Mouse (Mus musculus): ENCODE measurements at regions not wholly inside any gene's neighbourhood (a gene's known extent, or its start where the extent isn't known, plus 50 kb on each side); places are given as distances from the start of the nearest gene placed in this dataset.

GRCm38 (mm10) chr11:84760622-84761196, 58.6 kb downstream of the Mrm1 start:
- no peak for DNase-seq

GRCm38 (mm10) chr11:84759478-84759986, 59.8 kb downstream of the Mrm1 start:
- peak; percentile 75 for DNase-seq

GRCm38 (mm10) chr11:84752007-84752406, 67.3 kb downstream of the Mrm1 start:
- DNase-seq, result no peak

- DNase-seq, result no peak
These were observed 69.6 kb downstream of the Mrm1 start for GRCm38 (mm10) chr11:84749490-84750349.

- no peak for DNase-seq
These were observed 80.3 kb downstream of the Mrm1 start for GRCm38 (mm10) chr11:84738769-84739589.

- no peak for DNase-seq
These were observed 81.2 kb downstream of the Mrm1 start for GRCm38 (mm10) chr11:84738128-84738527.

- DNase-seq, result no peak
These were observed 87.4 kb downstream of the Mrm1 start for GRCm38 (mm10) chr11:84731890-84732289.

- DNase-seq, result no peak
These were observed 89.1 kb downstream of the Mrm1 start for GRCm38 (mm10) chr11:84730218-84730617.

GRCm38 (mm10) chr11:84729189-84729588, 90.1 kb downstream of the Mrm1 start:
- DNase-seq, result peak; percentile 10

GRCm38 (mm10) chr11:84725936-84726613, 93.2 kb downstream of the Mrm1 start:
- DNase-seq, result no peak

GRCm38 (mm10) chr11:84725177-84725792, 94.0 kb downstream of the Mrm1 start:
- no peak for DNase-seq

- DNase-seq, result no peak
These were observed 95.2 kb downstream of the Mrm1 start for GRCm38 (mm10) chr11:84724080-84724479.

GRCm38 (mm10) chr11:84722658-84723201, 96.6 kb downstream of the Mrm1 start:
- no peak for DNase-seq

GRCm38 (mm10) chr11:84721979-84722378, 97.3 kb downstream of the Mrm1 start:
- DNase-seq, result no peak

GRCm38 (mm10) chr11:84721150-84721549, 98.2 kb downstream of the Mrm1 start:
- no peak for DNase-seq

- no peak for DNase-seq
These were observed 99.5 kb downstream of the Mrm1 start for GRCm38 (mm10) chr11:84719781-84720180.

GRCm38 (mm10) chr11:84712731-84713130, 106.6 kb downstream of the Mrm1 start:
- DNase-seq, result peak; percentile 21

- DNase-seq, result no peak
These were observed 107.4 kb downstream of the Mrm1 start for GRCm38 (mm10) chr11:84711886-84712285.

- DNase-seq, result no peak
These were observed 111.0 kb downstream of the Mrm1 start for GRCm38 (mm10) chr11:84708222-84708730.

GRCm38 (mm10) chr11:84707772-84708171, 111.5 kb downstream of the Mrm1 start:
- DNase-seq, result no peak

- DNase-seq, result no peak
These were observed 112.6 kb downstream of the Mrm1 start for GRCm38 (mm10) chr11:84706692-84707091.

Data from adrenal gland, adult 2 months (tissue).